9 mouse cellular contexts compared by ENCODE assay signal in the genomic region with DNA sequence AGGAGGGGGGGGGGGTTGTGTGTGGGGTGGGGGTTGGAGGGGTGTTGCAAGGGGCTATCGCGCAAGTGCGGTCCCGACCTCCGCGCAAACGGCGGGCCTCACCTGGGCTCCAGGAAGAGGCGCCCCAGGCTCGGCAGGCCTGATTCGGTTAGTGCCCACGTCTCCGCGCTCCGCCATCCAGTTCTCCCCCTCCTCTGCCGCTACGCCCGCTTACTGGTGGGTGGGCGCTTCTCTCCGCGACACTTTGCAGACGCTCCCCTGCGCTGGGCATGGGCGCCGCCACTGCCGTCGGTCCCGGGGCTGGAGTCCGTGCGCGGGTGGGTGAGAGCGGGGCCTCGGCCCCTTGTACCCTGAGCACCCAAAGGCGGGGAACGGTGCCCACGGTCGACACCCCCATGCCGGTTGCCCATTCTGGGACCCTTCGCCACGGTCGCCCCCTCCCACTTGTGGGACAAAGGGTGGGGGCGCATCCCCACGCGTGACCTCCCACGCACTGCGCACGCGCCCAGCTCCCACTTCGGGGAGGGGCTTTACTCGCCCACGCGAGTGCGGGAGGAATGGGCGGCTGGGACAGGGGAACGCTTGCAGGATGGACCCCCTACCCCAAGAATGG. TPM values are rescaled to one million over a fixed set of nuclear protein-coding genes. Genes with fewer than 3 reads are reported as not detected.
DNase-seq lines count a peak whose midpoint lies in the region; ATAC-seq lines count a peak whose summit lies in the region.
"Had no signal": no experiment of that assay in that cellular context is flagged by ENCODE, and none has a peak within 500 bp of the region (broad histone marks: within the 10 kb centered on the region; RNA-seq: fewer than 3 reads in every experiment).

No protein-coding gene starts in this region.

- H3K4me1 ChIP-seq in heart, embryonic 11.5 days (ENCODE audit: control insufficient read depth, insufficient read depth, low read length): peaks cover 28% of the 10 kb centered on the region
- H3K4me1 ChIP-seq in forebrain, embryonic 11.5 days (replicated peaks; ENCODE audit: control insufficient read depth, insufficient read depth, low read length): peaks cover 33% of the 10 kb centered on the region
- H3K4me1 ChIP-seq in neural tube, embryonic 11.5 days (ENCODE audit: control insufficient read depth, insufficient read depth, low read length): peaks cover 22% of the 10 kb centered on the region

- peaks cover 69% of the 10 kb centered on the region for H3K27me3 ChIP-seq in heart, embryonic 11.5 days (ENCODE audit: control insufficient read depth, insufficient read depth, low read length)
- peaks cover 59% of the 10 kb centered on the region for H3K27me3 ChIP-seq in forebrain, embryonic 11.5 days (ENCODE audit: control insufficient read depth, insufficient read depth, low read length)
- H3K27me3 ChIP-seq in neural tube, embryonic 11.5 days (ENCODE audit: control insufficient read depth, insufficient read depth, low read length): peaks cover 56% of the 10 kb centered on the region

- ATAC-seq in heart, embryonic 11.5 days (replicated peaks; ENCODE audit: insufficient number of reproducible peaks, low FRiP score, low TSS enrichment): no peak
- no peak for ATAC-seq in forebrain, embryonic 11.5 days (replicated peaks; ENCODE audit: low FRiP score)
- ATAC-seq in neural tube, embryonic 11.5 days (ENCODE audit: insufficient read depth, low FRiP score, low TSS enrichment): no peak

- H3K27ac ChIP-seq in heart, embryonic 11.5 days (ENCODE audit: low read depth, low read length): no peak overlapping the region
- no peak overlapping the region for H3K27ac ChIP-seq in forebrain, embryonic 11.5 days (ENCODE audit: low read depth, low read length)
- no peak overlapping the region for H3K27ac ChIP-seq in neural tube, embryonic 11.5 days (ENCODE audit: low read depth, low read length)

- no peak for DNase-seq in heart, adult 18-20 months
- DNase-seq in ZHBTc4 (ENCODE audit: low read depth, low spot score): peak; percentile 27
- peak; percentile 69 for DNase-seq in forebrain, embryonic 11.5 days (ENCODE audit: low spot score)
- DNase-seq in layer of hippocampus, postnatal 36 days: peak; percentile 73 to 75
- DNase-seq in neural tube, embryonic 11.5 days (ENCODE audit: low spot score): peak; percentile 54
- no peak for DNase-seq in thymus, adult 18-20 months
- no peak for DNase-seq in adipocyte (ENCODE audit: low spot score)

- peak overlapping the region; percentile 66 for H3K9ac ChIP-seq in heart, embryonic 11.5 days (ENCODE audit: low read depth, low read length)
- peak overlapping the region; percentile 62 for H3K9ac ChIP-seq in forebrain, embryonic 11.5 days (ENCODE audit: low read length)
- H3K9ac ChIP-seq in neural tube, embryonic 11.5 days (ENCODE audit: low read length): peak overlapping the region; percentile 50; the same call in 1 of the 2 replicates

- peak overlapping the region; percentile 63 for H3K4me2 ChIP-seq in heart, embryonic 11.5 days
- peak overlapping the region; percentile 70 for H3K4me2 ChIP-seq in forebrain, embryonic 11.5 days (ENCODE audit: low read depth, low read length, severe bottlenecking)
- peak overlapping the region; percentile 60 for H3K4me2 ChIP-seq in neural tube, embryonic 11.5 days (ENCODE audit: low read depth)

- 3% methylated on average over 50 of the region's 55 CpGs for WGBS in heart, embryonic 11.5 days (ENCODE audit: insufficient replicate concordance)
- WGBS in forebrain, embryonic 11.5 days: 3% methylated on average over 54 of the region's 55 CpGs
- WGBS in neural tube, embryonic 11.5 days: 3% methylated on average over 47 of the region's 55 CpGs

- no peaks in the 10 kb centered on the region for H3K36me3 ChIP-seq in heart, embryonic 11.5 days (ENCODE audit: control insufficient read depth, insufficient read depth, low read length)
- no peaks in the 10 kb centered on the region for H3K36me3 ChIP-seq in forebrain, embryonic 11.5 days (ENCODE audit: control insufficient read depth, insufficient read depth, low read length)
- H3K36me3 ChIP-seq in neural tube, embryonic 11.5 days (ENCODE audit: control insufficient read depth, insufficient read depth, low read length): no peaks in the 10 kb centered on the region

- no peaks in the 10 kb centered on the region for H3K9me3 ChIP-seq in heart, embryonic 11.5 days (replicated peaks; ENCODE audit: control insufficient read depth, low read length)
- no peaks in the 10 kb centered on the region for H3K9me3 ChIP-seq in forebrain, embryonic 11.5 days (ENCODE audit: control insufficient read depth, low read length)
- no peaks in the 10 kb centered on the region for H3K9me3 ChIP-seq in neural tube, embryonic 11.5 days (ENCODE audit: control insufficient read depth, low read length)

- peak overlapping the region; percentile 45 for H3K4me3 ChIP-seq in heart, embryonic 11.5 days (ENCODE audit: low read depth, low read length)
- H3K4me3 ChIP-seq in forebrain, embryonic 11.5 days (ENCODE audit: low read depth, low read length): peak overlapping the region; percentile 38
- peak overlapping the region; percentile 43 for H3K4me3 ChIP-seq in neural tube, embryonic 11.5 days (ENCODE audit: low read depth, low read length)

RNA-seq across cellular contexts. Expression of gene U2af2, which starts 5.2 kb away (rescaled TPM):
- polyA plus RNA-seq in heart, embryonic 11.5 days (2014; fragmentation: Nextera tagmentation; extraction: Ambion mirVana): 84.0 and 85.5 TPM in 2 replicates
- 10 to 100 TPM; 67.1 to 68.1 TPM for total RNA-seq in heart, adult 18-20 months (2021)
- polyA plus RNA-seq in forebrain, embryonic 11.5 days (2014; fragmentation: Nextera tagmentation; extraction: Ambion mirVana): 222 and 236 TPM in 2 replicates
- total RNA-seq in layer of hippocampus, postnatal 36 days (2021): 100 to 1,000 TPM; 183 to 184 TPM
- 167 and 186 TPM in 2 replicates for polyA plus RNA-seq in neural tube, embryonic 11.5 days (2014; fragmentation: Nextera tagmentation; extraction: Ambion mirVana)

RNA-seq across cellular contexts. Expression of gene Zfp580, which starts 5.4 kb away (rescaled TPM):
- polyA plus RNA-seq in heart, embryonic 11.5 days (2014; fragmentation: Nextera tagmentation; extraction: Ambion mirVana): 14.7 and 17.8 TPM in 2 replicates
- 1 to 10 TPM; 4.2 TPM for total RNA-seq in heart, adult 18-20 months (2021)
- polyA plus RNA-seq in forebrain, embryonic 11.5 days (2014; fragmentation: Nextera tagmentation; extraction: Ambion mirVana): 44.6 and 51.4 TPM in 2 replicates
- 10 to 100 TPM; 34.5 to 35.2 TPM for total RNA-seq in layer of hippocampus, postnatal 36 days (2021)
- 42.3 and 48.9 TPM in 2 replicates for polyA plus RNA-seq in neural tube, embryonic 11.5 days (2014; fragmentation: Nextera tagmentation; extraction: Ambion mirVana)

RNA-seq across cellular contexts. Expression of gene Zfp784, which starts 18.5 kb away (rescaled TPM):
- polyA plus RNA-seq in heart, embryonic 11.5 days (2014; fragmentation: Nextera tagmentation; extraction: Ambion mirVana): 3.4 and 4.2 TPM in 2 replicates
- 1 to 10 TPM; 5.1 to 5.5 TPM for total RNA-seq in heart, adult 18-20 months (2021)
- polyA plus RNA-seq in forebrain, embryonic 11.5 days (2014; fragmentation: Nextera tagmentation; extraction: Ambion mirVana): 3.9 and 4.8 TPM in 2 replicates
- 1 to 10 TPM; 5.1 to 5.4 TPM for total RNA-seq in layer of hippocampus, postnatal 36 days (2021)
- 2.7 and 3.2 TPM in 2 replicates for polyA plus RNA-seq in neural tube, embryonic 11.5 days (2014; fragmentation: Nextera tagmentation; extraction: Ambion mirVana)

RNA-seq across cellular contexts. Expression of gene 4632433K11Rik, which starts 22.8 kb away (rescaled TPM):
- polyA plus RNA-seq in heart, embryonic 11.5 days (2014; fragmentation: Nextera tagmentation; extraction: Ambion mirVana): not detected in 2 replicates
- total RNA-seq in heart, adult 18-20 months (2021): not detected
- polyA plus RNA-seq in forebrain, embryonic 11.5 days (2014; fragmentation: Nextera tagmentation; extraction: Ambion mirVana): not detected in 2 replicates
- not detected for total RNA-seq in layer of hippocampus, postnatal 36 days (2021)
- polyA plus RNA-seq in neural tube, embryonic 11.5 days (2014; fragmentation: Nextera tagmentation; extraction: Ambion mirVana): 0.50 TPM in 1 of 2 replicates, not detected in the other
- polyA plus RNA-seq: frontal cortex, adult 2 months had no signal

RNA-seq across cellular contexts. Expression of gene Epn1, which starts 23.3 kb away (rescaled TPM):
- 47.0 and 48.1 TPM in 2 replicates for polyA plus RNA-seq in heart, embryonic 11.5 days (2014; fragmentation: Nextera tagmentation; extraction: Ambion mirVana)
- total RNA-seq in heart, adult 18-20 months (2021): 100 to 1,000 TPM; 183 to 191 TPM
- 70.1 and 75.0 TPM in 2 replicates for polyA plus RNA-seq in forebrain, embryonic 11.5 days (2014; fragmentation: Nextera tagmentation; extraction: Ambion mirVana)
- total RNA-seq in layer of hippocampus, postnatal 36 days (2021): 100 to 1,000 TPM; 523 to 530 TPM
- polyA plus RNA-seq in neural tube, embryonic 11.5 days (2014; fragmentation: Nextera tagmentation; extraction: Ambion mirVana): 64.8 and 67.4 TPM in 2 replicates

Comparison
In these comparisons a context has a peak if more than half of its experiments do, and no peak if none do; other contexts are left out.
1. DNase-seq: peak in ZHBTc4 (single experiment), forebrain, embryonic 11.5 days (single experiment), layer of hippocampus, postnatal 36 days (2 of 2) and neural tube, embryonic 11.5 days (single experiment); none in heart, adult 18-20 months (0 of 2), thymus, adult 18-20 months (0 of 2) and adipocyte (single experiment).
2. Peak in every context shown above with its lines, with median percentiles within 50 percentile points of each other: H3K4me2 ChIP-seq, H3K4me3 ChIP-seq and H3K9ac ChIP-seq.